Mouse (Mus musculus): ENCODE measurements at regions not wholly inside any gene's neighbourhood (a gene's known extent, or its start where the extent isn't known, plus 50 kb on each side); places are given as distances from the start of the nearest gene placed in this dataset.

DNA sequence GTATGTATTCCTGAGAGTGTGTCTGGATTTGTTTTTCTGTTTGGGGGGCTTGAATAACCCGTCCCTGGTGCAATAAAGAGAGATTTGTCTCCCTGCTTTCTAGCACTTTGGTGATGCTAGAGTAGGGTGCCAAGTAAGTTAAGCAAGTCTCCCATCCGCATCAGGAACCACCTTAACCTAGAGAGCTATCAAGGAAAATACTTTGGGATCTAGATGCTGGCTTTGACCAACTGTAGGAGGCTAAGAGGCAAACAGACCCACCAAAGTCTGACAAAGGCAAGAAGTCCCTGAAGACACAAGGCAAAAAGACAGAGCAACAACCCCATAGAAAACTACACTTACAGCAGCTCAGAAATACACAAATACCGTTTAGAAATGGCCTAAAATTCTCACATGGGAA is 163.8 kb upstream of the Tmem161b start:
- H3K27me3 ChIP-seq (ENCODE audit: control insufficient read depth, insufficient read depth, low read length, poor library complexity, severe bottlenecking): no peaks in the 10 kb centered on the region
- no peaks in the 10 kb centered on the region for H3K4me1 ChIP-seq (ENCODE audit: control insufficient read depth, insufficient read depth, low read length)
- no peaks in the 10 kb centered on the region for H3K36me3 ChIP-seq (ENCODE audit: control insufficient read depth, insufficient read depth, low read length, poor library complexity, severe bottlenecking)
- H3K4me3 ChIP-seq (ENCODE audit: low read depth, low read length): no peak overlapping the region
- no peaks in the 10 kb centered on the region for H3K9me3 ChIP-seq (replicated peaks; ENCODE audit: control insufficient read depth, insufficient read depth, low read length, poor library complexity, severe bottlenecking)
- TF ChIP-seq EP300 (IDR thresholded peaks at IDR 0.05; ENCODE audit: insufficient read depth, low read depth, low read length) (no peak), CTCF (IDR thresholded peaks at IDR 0.05; ENCODE audit: low read depth, low read length) (no peak), POLR2A (IDR thresholded peaks at IDR 0.05; ENCODE audit: insufficient read depth, low read length) (no peak)
- no peak overlapping the region for H3K27ac ChIP-seq (ENCODE audit: insufficient read depth, low read length)
- H3K9ac ChIP-seq (ENCODE audit: low read depth, poor library complexity, severe bottlenecking): no peak overlapping the region

DNA sequence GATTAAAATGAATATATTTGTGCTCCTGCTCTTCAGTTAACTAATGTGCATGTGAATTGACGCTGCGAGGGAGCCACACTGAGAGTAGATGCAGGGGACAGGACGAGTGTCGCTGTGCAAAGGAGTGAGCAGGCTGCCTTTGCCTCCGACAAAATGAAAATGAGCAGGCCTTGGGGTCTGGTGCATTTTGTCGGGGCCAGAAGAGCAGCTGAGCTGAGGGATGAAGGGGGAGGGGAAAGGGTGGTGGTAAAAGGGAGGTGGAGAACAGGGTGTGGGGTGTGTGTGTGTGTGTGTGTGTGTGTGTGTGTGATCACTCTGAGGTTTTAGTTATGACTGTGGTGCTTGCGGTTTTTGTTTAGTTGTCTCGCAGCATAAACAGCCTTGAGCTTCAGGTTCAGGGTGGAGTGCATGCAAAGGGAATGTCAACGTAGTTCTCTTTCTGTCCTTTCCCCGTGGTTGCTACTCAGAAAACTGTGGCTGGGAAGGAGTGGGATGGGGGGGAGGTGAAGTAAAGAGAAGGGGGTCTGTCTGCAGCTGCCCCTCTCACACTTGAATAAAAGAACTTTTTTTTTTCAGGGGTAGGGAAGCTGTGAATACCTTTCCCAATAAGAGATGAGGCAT is 163.0 kb upstream of the Tmem161b start:
- H3K27me3 ChIP-seq (ENCODE audit: control insufficient read depth, insufficient read depth, low read length, poor library complexity, severe bottlenecking): no peaks in the 10 kb centered on the region
- no peak overlapping the region for H3K4me3 ChIP-seq (ENCODE audit: low read depth, low read length)
- H3K36me3 ChIP-seq (ENCODE audit: control insufficient read depth, insufficient read depth, low read length, poor library complexity, severe bottlenecking): no peaks in the 10 kb centered on the region
- H3K27ac ChIP-seq (ENCODE audit: insufficient read depth, low read length): no peak overlapping the region
- H3K9me3 ChIP-seq (replicated peaks; ENCODE audit: control insufficient read depth, insufficient read depth, low read length, poor library complexity, severe bottlenecking): no peaks in the 10 kb centered on the region
- no peak for TF ChIP-seq CTCF (IDR thresholded peaks at IDR 0.05; ENCODE audit: low read depth, low read length)
- no peak for TF ChIP-seq POLR2A (IDR thresholded peaks at IDR 0.05; ENCODE audit: insufficient read depth, low read length)
- no peak for TF ChIP-seq EP300 (IDR thresholded peaks at IDR 0.05; ENCODE audit: insufficient read depth, low read depth, low read length)
- H3K4me1 ChIP-seq (ENCODE audit: control insufficient read depth, insufficient read depth, low read length): no peaks in the 10 kb centered on the region
- H3K9ac ChIP-seq (ENCODE audit: low read depth, poor library complexity, severe bottlenecking): no peak overlapping the region

DNA sequence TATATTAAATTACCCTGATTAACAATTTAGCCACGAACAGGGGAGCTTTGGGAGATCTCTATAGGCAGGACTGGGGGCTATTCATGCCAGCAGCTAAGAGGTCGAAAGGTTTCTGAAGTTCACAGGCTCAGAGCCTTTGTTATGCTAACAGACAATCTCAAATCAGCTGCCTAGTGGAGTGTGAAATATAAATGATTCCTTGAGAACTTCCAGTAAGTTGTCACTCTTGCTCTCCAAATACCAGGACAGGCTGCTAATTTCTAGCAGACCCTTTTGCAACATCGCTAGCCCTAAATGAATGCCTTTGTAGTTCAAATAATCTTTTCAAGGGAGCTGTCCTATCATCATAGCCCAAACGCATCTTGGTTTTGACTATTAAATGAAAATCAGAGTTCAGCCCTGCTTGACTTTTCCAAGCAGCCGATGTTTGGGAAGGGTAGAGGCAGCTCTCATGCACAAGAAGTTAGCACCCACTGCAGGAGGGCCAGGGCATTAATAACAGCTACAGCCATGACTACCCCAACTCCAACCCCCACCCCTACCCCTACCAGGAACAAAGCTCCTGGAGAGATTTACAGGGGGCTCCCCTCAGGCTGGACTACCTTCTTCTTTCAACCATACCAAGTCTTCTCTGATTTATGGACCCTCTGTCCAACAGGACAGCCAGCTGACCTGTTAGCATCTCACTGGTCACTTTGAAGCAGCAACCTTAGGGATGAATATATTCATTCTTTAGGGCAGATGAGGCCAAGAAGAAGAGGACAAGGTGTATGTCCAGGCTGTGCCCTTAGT is 162.2 kb upstream of the Tmem161b start:
- Histone ChIP-seq H3K4me3 (ENCODE audit: low read depth, low read length) (no peak overlapping the region), H3K4me1 (ENCODE audit: control insufficient read depth, insufficient read depth, low read length) (no peaks in the 10 kb centered on the region)

DNA sequence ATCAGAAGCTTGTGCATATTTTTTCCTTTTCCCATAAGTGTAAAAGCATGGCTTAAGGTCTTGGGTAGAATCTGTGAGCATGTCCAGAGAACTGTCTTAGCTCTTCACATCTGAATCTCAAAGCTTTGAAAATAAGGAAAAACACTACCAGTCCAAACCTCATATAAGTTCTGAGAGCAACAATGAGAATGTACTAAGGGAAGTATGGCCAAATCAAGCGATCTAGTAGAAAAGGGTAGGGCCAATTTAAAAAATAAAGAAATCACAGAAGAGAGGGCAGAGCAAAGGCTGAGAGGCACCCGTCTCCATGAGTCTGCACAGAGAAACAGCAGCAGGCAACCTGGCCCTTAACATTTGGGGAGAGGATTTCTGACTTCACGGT is 161.7 kb upstream of the Tmem161b start:
- Histone ChIP-seq H3K36me3 (ENCODE audit: control insufficient read depth, insufficient read depth, low read length, poor library complexity, severe bottlenecking) (no peaks in the 10 kb centered on the region), H3K9me3 (replicated peaks; ENCODE audit: control insufficient read depth, insufficient read depth, low read length, poor library complexity, severe bottlenecking) (no peaks in the 10 kb centered on the region), H3K27ac (ENCODE audit: insufficient read depth, low read length) (no peak overlapping the region), H3K4me1 (ENCODE audit: control insufficient read depth, insufficient read depth, low read length) (no peaks in the 10 kb centered on the region), H3K27me3 (ENCODE audit: control insufficient read depth, insufficient read depth, low read length, poor library complexity, severe bottlenecking) (no peaks in the 10 kb centered on the region), H3K4me3 (ENCODE audit: low read depth, low read length) (no peak overlapping the region), H3K9ac (ENCODE audit: low read depth, poor library complexity, severe bottlenecking) (no peak overlapping the region)
- TF ChIP-seq EP300 (IDR thresholded peaks at IDR 0.05; ENCODE audit: insufficient read depth, low read depth, low read length): no peak
- no peak for TF ChIP-seq POLR2A (IDR thresholded peaks at IDR 0.05; ENCODE audit: insufficient read depth, low read length)
- TF ChIP-seq CTCF (IDR thresholded peaks at IDR 0.05; ENCODE audit: low read depth, low read length): no peak

More for the DNA sequence above, 162.2 kb upstream of the Tmem161b start:
- Histone ChIP-seq H3K9me3 (replicated peaks; ENCODE audit: control insufficient read depth, insufficient read depth, low read length, poor library complexity, severe bottlenecking) (no peaks in the 10 kb centered on the region), H3K27ac (ENCODE audit: insufficient read depth, low read length) (no peak overlapping the region), H3K27me3 (ENCODE audit: control insufficient read depth, insufficient read depth, low read length, poor library complexity, severe bottlenecking) (no peaks in the 10 kb centered on the region), H3K9ac (ENCODE audit: low read depth, poor library complexity, severe bottlenecking) (no peak overlapping the region), H3K36me3 (ENCODE audit: control insufficient read depth, insufficient read depth, low read length, poor library complexity, severe bottlenecking) (no peaks in the 10 kb centered on the region)
- TF ChIP-seq CTCF (IDR thresholded peaks at IDR 0.05; ENCODE audit: low read depth, low read length): no peak
- no peak for TF ChIP-seq EP300 (IDR thresholded peaks at IDR 0.05; ENCODE audit: insufficient read depth, low read depth, low read length)
- TF ChIP-seq POLR2A (IDR thresholded peaks at IDR 0.05; ENCODE audit: insufficient read depth, low read length): no peak

DNA sequence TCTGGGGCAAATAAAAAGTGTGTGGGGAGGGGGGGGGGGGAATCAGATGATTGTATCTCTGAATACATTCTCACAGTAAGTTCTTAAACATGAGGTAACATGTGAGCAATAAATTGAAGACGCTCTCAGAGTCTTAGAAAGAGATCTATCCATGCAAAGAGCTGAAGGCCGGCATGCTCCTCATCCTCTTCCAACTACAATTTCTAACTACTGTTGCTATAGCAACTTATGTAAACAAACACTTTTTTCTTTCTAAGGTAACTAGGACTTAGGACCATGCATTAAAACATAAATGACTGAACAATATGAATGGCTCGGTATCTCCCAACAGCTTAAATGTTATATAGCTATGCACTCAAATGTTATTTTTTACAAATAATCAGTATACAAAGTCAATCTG is 161.2 kb upstream of the Tmem161b start:
- no peak overlapping the region for H3K27ac ChIP-seq (ENCODE audit: insufficient read depth, low read length)
- no peak for TF ChIP-seq CTCF (IDR thresholded peaks at IDR 0.05; ENCODE audit: low read depth, low read length)
- TF ChIP-seq EP300 (IDR thresholded peaks at IDR 0.05; ENCODE audit: insufficient read depth, low read depth, low read length): no peak
- no peak for TF ChIP-seq POLR2A (IDR thresholded peaks at IDR 0.05; ENCODE audit: insufficient read depth, low read length)
- H3K27me3 ChIP-seq (ENCODE audit: control insufficient read depth, insufficient read depth, low read length, poor library complexity, severe bottlenecking): no peaks in the 10 kb centered on the region
- no peaks in the 10 kb centered on the region for H3K36me3 ChIP-seq (ENCODE audit: control insufficient read depth, insufficient read depth, low read length, poor library complexity, severe bottlenecking)
- no peaks in the 10 kb centered on the region for H3K4me1 ChIP-seq (ENCODE audit: control insufficient read depth, insufficient read depth, low read length)
- H3K9me3 ChIP-seq (replicated peaks; ENCODE audit: control insufficient read depth, insufficient read depth, low read length, poor library complexity, severe bottlenecking): no peaks in the 10 kb centered on the region
- H3K9ac ChIP-seq (ENCODE audit: low read depth, poor library complexity, severe bottlenecking): no peak overlapping the region
- H3K4me3 ChIP-seq (ENCODE audit: low read depth, low read length): no peak overlapping the region

DNA sequence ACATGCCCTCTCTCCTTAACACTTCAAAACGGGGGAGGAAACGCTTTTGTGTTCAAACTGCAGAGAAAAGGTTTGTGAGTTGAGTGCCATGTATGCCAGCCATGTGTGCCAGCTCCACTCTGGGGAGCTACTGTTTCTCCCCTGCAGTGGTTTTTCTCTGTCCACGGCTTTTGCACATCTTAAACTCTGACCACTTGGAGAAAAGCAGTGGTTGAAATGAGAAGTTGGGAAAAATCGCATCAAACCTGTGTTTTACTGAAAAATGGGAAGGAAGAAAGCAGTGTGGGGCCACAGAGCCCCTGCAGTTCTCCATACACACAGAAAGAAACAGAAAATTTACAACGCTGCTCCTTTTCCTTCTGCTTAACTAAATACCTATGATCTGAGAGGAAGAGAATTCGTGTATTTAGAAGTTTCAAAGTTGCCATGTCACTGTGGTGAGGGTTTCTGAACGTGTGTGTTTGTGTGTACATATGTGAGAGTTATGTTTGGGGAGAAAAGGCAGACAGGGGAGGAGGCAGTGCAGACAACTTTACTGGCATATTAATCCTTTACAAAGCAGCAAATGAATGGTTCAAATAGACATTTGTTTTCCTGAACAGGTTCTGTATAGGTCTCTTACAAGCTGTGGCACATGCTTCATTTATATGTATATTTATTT is 160.1 kb upstream of the Tmem161b start:
- H3K27ac ChIP-seq (ENCODE audit: insufficient read depth, low read length): no peak overlapping the region
- no peaks in the 10 kb centered on the region for H3K9me3 ChIP-seq (replicated peaks; ENCODE audit: control insufficient read depth, insufficient read depth, low read length, poor library complexity, severe bottlenecking)
- no peaks in the 10 kb centered on the region for H3K27me3 ChIP-seq (ENCODE audit: control insufficient read depth, insufficient read depth, low read length, poor library complexity, severe bottlenecking)
- no peaks in the 10 kb centered on the region for H3K4me1 ChIP-seq (ENCODE audit: control insufficient read depth, insufficient read depth, low read length)
- H3K4me3 ChIP-seq (ENCODE audit: low read depth, low read length): no peak overlapping the region
- no peak for TF ChIP-seq CTCF (IDR thresholded peaks at IDR 0.05; ENCODE audit: low read depth, low read length)
- TF ChIP-seq EP300 (IDR thresholded peaks at IDR 0.05; ENCODE audit: insufficient read depth, low read depth, low read length): no peak
- TF ChIP-seq POLR2A (IDR thresholded peaks at IDR 0.05; ENCODE audit: insufficient read depth, low read length): no peak
- no peaks in the 10 kb centered on the region for H3K36me3 ChIP-seq (ENCODE audit: control insufficient read depth, insufficient read depth, low read length, poor library complexity, severe bottlenecking)
- no peak overlapping the region for H3K9ac ChIP-seq (ENCODE audit: low read depth, poor library complexity, severe bottlenecking)

Data from ES-Bruce4 (cell line).